Mouse (Mus musculus): Measurements from ENCODE around the gene Arl8a.
A peak's percentile ranks its signal among the peaks of the same experiment; 100 is the strongest.
"Not testable (repeated sequence)": the region's sequence is repeated elsewhere in the genome, so short reads cannot be mapped to it uniquely, and the experiment has no call there.

The Arl8a gene

DNA sequence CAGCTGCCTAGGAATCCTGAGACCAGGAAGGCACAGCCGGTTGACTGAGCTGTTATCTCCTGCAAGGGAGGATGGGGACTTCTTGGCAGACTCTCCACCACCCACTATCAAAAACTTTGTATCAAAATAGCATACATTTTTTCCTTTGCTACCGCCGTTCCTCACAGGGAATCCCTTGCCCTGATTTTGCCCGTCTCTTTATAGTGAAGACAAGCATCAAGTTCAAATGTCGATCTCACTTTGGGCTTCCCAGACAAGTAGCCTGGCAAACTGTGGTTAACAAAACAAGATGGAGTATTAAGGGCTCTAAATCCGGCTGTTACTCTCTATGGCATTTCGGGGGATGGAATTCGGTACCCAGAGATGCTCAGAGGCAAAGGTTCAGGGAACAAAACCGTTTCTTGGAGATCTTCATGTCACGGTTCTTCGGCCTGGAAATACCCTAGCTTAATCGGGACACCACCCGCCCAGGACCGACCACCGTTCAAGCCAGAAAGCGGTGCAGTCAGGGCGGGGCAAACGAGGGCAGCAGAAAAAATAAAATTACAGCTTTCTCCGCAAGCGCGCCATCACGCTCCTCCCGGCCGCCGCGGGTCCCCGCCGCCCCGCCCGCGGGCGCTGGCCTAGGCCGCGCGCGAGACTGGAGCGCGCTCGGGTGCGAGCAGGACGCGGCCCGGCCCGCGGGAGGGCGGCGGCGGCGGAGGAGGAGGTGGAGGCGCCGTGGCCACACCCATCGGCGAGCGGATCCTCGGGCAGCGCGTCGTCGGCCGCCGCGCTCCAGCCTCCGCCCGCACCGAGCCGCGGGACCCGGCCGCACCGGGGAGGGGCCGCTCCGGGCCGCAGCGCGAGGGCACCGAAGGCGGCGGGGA, at the start of gene Arl8a:
Arl8a (plus strand) TSS at position 748 of the 869 bp plus-strand sequence.
- peak; percentile 91 for DNase-seq

DNA sequence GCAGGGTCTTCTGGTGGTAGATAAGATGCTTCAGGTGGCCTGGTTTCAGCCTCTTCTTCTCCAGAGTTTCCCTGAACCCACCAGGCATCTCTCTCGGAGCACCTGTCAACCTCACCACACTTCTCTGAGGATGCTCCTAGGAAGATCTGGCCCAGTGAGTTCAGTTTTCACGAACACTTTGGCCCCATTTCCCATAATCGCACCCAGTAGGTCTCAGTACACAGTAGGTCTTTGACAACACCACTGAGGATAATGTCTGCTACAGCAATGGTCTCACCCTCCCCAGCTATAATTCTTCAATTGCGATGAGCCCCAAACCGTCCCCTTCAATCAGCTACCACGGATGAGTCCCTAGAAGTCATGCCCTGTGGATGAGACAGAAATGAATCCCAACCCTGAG, 49.2 kb upstream of the Arl8a start:
- no peak for DNase-seq

DNA sequence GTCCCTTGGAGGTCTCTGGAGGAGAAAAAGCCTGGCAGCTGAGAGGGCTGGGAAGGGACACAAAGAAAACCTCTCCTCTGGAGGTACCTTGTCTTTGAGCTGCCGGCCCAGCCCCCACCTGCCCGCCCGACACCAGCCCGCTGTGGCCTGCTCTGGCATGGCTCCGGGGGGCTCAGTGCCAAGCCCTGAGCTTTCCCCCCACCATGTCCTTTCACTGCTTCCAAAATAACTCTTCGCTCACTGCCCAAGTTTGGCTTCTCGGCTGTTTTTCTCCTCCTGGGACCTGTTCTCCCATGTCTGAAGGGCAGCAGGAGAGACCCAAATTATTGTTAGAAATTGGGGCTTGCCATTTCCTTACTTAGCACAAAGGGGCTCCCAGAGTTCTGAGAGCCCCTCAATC, 48.2 kb upstream of the Arl8a start:
- DNase-seq, result no peak

DNA sequence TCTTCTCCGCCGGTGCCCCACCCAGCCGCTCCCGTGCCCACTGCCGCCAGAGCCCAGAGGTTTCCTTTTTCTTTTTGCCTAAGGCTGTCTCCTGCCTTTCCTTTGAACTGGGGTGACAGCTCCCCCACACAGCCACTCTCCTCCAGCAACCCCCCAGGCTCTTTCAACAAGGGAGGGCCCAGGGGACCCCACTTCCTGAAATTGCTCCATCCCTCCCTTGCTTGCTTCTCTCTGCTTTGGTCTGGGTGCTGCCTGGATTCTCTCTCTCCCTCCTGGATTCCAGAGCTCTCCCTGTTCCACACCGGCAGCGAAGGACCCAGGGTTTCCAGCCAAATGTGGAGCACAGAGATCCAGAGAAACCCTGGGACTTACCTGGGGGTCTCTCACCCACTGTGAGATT, 46.2 kb upstream of the Arl8a start:
- no peak for DNase-seq

DNA sequence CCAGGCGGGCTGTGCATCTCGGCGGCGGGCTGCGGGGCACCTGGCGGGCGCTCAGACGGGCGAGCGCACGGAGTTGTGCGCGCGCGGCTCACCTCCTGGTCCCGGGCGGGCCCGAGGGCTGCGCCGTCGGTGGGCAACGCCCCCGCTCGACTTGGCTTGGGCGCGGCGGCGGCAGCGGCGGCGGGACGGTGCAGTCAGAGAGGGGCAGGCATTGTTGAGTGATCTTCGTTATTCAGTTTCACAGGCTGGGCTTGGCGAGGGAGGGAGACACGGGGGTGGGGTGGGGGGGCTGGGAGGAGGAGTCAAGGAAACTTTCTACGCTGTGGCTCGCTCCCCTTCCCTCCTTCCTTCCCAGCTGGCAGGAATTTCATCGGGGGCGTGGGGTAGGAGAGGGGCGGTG, 41.5 kb upstream of the Arl8a start, which contains the start of gene Lgr6:
Lgr6 (minus strand) TSS at position 153 of the 400 bp plus-strand sequence.
- no peak for DNase-seq

DNA sequence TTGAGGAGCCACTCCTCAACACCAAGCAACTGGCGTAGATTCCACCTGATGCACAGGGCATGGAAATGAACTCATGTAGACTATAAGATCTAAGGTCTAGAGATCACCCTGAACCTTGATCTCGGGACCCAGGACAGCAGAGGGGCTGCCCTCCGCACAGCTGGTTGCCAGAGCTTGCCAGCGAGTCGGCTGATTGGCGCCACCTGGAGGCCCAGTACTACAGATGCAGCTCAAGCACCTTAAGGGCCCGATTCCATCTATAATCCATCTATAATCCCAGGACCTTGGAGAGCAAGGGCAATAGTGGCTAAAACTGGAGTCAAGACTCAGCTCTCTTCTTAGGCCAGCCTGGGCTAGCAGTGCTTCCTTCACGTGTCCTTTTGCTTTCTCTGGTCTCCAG, 40.7 kb upstream of the Arl8a start:
- DNase-seq, result peak; percentile 54

DNA sequence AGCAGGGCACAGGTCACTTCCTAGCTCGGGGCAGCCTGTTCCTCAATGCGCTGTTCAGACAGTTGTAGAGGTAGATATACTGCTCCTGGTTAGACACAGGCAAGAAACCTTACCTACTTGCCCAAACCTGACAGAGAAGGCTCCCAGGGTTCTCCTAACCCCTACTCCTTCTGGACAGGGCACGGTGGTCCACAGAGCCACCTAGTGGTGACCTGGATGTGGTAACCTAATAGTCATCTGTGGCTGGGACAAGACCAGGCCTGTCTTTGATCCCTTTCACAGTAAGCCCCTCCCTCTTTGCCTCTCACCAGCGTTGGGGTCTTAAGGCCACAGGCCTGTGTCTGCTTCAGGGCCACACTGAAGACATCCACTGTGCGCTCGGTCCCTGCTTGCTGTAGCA, 38.0 kb upstream of the Arl8a start:
- no peak for DNase-seq

DNA sequence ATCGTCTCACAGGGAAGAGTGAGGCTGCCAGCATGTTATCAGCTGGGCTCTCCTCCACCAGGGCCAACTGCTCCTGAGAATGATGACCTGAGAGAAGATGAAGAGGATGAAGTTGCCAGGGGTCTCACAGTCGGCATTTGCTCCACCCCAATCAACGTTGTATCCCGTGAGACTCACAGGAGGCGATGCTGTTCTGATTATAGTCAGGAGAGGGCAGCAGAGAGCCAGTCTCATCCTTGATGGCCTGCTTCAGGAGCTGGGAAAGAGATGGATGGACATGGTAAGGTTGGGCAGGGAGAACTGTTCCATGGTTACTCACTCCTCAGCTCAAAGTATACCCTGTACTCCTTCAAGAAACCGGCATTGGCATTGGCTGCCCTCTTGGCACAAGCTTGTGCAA, 36.5 kb upstream of the Arl8a start:
- DNase-seq, result peak; percentile 58

DNA sequence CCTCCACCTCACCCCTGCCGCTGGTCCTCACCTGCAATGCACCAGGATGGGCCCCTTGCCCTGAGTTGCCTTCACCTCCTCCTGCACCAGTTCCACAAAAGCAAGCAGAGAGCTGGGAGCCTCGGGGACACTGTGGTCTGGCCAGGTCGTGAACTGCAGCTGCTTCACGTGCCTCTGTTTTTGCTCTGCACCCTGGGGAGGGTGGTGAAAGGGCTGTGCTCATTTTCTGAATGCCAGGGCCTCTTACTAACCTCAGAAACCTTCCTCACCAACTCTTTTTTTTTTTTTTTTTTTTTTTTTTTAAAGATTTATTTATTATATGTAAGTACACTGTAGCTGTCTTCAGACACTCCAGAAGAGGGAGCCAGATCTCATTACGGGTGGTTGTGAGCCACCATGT, 35.4 kb upstream of the Arl8a start:
- not testable (repeated sequence) for DNase-seq

DNA sequence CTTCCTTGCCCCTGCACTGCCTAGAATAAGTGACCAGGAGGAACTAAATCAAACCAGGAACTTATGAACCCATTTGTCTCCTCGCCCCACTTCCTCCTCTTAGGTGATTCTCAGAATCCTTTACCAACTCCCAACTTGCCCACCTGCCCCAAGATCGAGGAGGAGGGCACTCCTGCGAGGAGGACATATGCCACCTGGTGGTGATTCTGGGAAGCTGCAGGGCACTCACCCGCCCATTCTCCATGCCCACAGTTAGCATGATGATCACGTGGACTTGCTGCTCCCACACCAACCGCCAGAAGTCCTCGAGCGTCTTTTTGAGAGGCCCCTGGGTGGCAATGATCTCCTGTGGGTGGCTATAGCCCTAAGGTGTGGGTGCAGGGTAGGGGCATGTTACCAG, 34.0 kb upstream of the Arl8a start:
- DNase-seq, result peak; percentile 40

DNA sequence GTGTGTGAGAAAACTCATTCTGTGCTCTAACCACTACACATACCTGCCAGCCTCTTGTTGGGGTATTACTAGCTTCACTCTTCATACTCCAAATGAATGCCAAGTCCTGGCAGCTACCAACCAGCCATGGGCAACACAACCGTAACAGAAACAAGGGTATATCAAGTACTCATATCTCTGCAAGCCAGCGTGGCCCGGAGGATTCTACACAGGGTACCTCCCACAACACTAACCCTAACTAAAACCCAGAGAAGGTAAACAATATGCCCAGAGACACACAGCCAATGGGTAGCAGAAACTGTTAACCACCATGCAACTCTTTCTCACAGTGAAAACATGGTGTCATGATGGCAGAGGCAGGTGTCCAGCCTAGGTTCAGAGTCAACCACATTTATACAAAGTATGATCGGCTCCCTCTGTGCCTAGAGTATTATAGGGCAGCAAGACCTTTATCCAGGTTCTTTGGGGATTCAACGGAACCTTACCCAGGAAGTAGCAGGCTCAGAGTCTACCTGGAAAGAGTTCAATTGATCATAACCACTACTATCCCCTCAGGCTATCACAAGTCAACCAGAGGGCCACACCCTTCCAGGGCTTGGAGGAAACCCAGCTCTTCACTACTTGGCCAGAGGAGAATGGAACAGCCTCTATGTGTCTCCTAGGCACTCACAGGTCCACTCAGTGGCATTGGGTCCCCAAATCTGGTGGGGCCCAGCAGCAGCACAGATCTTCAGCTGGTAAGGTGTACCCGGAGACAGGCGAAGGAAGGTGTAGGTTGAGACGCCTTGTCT, 21.9 kb upstream of the Arl8a start:
- DNase-seq, result no peak

DNA sequence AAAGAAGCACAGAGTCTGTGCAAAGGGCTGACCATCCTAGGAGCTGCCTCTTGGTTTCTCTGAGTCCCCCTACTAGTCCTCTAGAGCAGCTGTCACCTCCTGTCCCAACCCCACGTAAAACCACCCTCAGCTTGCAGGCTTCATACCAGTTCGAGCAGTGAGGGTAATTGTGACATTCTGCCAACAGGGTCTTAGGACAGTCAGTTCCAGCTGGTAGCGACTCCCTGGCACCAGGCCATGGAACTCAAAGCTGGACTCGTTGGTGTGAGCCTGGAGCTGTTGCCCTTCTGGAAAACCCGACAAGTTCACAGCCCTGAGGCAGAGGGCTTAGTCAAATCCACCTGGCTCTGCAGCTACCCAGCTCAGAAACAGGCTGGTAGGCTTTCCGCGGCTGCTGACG, 20.6 kb upstream of the Arl8a start:
- no peak for DNase-seq

DNA sequence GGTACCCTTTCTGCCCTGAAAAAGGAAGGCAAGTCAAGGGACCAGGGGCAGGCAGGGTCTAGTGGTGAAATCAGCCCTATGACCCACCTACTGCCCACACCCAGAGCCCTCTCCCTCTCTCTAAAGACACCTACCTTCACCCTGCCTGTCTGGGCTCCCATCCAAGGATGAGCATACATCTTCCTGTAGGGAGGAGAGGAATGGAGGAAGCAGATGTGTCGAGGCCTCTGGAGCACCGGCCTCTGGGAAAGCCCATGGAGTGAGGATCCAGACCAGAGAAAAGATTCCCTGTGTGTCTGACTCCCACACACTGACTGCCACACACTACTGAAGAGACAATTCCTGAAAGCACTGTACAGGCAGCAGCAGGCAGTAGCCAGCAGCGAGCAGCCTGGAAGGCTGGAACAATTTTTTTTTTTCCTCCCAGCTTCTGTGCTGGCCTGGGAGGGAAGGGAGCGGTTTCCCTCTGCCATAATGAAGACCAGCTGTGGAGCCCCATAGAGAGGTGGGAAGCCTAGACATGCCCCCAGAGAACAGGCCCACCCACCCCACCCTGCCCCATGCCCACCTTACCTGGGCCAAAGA, 20.1 kb upstream of the Arl8a start:
- peak; percentile 31 for DNase-seq

DNA sequence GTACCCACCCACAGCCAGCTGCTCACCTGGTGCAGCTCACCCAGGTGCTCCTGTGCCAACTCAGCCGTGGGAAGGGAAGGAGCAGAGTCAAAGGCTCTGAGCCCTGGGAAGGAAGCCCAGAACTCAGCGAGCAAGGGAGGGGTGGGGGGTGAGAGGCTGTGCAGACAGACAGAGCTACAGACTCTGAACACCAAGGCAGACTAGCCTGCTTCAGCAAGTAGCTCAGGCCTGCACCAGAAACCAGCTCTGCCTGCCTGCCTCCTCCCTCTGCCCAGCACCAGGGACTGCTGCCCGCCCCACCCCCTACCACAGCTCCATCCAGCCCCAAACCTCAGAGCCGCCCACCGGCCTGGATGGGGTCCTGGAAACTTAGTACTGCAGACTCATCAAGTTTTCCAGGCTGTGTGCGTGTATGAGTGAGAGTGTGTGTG, 18.6 kb upstream of the Arl8a start:
- DNase-seq, result no peak

DNA sequence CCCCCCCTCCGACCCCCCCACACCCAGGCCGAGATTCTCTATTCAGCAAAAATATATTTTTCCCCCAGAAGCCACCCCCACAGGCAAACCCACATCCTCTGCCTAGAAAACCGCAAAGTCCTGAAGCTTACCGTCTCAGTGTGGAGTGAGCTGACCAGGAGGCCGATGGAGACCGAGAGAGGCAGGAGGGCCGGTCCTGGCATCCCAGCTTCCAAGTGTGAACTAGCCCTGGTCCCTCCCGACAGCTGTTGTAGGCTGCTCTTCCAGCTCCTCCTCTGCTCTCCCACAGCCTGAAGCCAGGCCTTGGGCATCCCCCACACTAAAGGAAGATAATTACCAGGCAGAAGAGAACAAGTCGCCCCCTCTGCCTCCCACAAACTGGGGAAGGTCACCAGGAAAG, 17.6 kb upstream of the Arl8a start:
- no peak for DNase-seq

DNA sequence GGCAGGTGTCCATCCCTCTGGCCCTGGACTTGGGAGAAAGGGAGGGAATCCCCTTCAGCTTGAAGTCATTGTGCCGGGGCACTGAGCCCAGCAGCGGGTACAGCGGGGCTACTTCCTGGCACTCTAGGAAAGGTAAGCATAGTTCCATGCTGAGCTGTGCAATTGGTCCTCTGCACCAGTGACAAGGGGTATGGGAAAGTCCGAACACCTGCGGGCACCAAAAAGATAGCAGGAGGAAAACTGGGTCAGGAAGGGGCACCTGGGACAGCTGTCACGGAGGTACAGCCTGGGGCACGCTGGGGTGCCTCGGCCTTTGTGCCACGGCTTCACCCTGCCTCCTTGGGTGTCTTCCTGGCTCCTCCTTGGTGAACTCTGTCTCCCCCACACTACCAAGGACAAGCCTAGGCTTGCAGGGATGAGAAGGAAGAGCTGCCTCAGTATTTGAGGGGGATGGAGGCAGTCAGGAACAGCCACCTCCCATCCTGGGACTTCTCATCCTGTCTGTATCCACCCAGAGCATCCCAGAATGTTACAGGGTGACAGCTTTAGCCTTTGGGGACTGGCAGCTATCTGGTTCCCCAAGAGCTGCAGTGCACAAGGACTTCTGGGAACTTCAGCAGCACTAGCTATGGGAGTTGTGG, 17.0 kb upstream of the Arl8a start:
- no peak for DNase-seq

DNA sequence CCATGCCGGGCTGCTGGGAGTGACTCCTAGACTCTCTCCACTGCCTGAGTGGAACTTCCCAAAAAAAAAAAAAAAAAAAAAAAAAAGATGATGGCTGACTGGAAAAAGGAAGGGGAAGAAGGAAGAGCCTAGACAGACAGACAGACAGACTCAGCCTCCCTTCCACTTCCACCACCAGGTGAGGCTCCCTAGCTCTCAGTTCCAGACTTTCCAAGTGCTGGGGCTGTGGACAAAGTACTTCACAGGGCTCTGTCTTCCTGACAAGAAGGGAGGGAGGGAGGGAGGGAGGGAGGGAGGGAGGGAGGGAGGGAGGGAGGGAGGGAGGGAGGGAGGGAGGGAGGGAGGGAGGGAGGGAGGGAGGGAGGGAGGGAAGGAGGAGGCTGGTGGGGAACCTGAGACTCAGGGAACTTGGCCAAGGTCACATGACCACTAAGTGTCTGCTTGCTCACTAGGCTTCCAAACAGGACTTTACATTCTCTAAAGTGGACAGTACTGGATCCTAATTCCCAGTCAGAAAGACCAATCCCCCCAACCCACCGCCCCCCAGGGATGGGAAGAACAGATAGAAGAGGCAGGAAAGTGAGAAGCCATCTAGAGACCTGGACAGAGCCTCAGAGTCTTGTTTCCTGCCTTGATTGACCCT, 16.1 kb upstream of the Arl8a start:
- no peak for DNase-seq

DNA sequence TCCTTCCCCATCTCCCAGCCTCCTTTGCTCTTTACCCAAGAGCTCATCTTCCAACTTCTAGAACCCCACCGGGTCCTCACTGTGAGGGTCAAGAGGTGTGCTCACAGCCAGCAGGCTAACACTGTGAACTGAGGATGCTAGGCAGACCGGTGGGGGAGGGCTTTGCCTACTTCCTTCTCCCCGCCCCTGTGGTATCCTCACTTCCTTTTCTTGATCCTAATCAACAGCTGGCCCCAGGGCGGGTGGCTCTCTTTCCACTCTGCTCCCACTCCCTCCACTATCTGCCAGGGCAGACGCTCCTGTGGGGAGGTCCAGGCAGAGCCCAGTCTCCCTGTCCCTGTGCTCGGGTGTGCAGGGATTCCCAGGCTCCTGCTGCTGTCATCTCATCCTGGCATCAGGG, 15.6 kb upstream of the Arl8a start:
- no peak for DNase-seq

DNA sequence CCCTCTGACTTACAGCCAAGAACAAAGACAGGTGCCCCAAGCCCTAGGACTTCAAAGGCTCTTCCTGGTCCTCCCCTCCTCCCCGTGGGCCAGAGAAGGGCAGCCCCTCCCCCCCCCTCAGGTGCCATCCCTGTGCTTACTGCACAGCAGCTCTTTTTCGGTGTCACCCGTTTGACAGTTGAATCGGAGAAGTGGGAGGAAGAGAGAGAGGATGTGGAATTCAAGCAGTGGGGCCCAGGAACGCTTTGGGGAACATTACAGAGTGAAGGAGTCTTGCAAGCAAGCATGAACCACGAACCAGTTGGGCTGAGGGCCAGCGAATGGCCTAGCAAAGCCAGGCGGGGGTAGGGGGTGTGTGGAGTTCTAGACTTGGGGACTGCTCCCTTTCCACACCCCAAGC, 15.1 kb upstream of the Arl8a start:
- DNase-seq, result no peak

DNA sequence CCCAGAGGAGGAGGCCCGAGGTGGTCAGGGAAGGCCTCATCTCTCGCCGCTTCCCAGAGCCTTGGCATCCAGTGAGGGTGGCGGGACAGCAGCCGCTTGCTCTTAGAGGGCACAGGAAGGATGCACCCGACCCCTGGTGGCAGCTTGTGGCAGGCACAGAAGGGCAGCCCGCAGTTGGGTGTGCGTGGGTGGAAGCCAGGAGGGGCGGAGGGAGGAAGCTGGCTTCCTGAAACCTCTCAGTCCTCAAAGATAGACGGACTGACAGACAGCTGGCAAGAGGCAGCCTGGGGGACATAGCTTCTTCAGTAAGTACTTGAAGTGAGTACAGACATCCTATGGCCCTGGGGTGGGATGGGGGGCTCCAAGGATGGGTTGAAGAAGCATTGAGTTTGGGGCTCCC, 14.2 kb upstream of the Arl8a start, which contains the start of gene Ptpn7:
Ptpn7 (plus strand) TSS at position 228 of the 400 bp plus-strand sequence.
- DNase-seq, result peak; percentile 42

DNA sequence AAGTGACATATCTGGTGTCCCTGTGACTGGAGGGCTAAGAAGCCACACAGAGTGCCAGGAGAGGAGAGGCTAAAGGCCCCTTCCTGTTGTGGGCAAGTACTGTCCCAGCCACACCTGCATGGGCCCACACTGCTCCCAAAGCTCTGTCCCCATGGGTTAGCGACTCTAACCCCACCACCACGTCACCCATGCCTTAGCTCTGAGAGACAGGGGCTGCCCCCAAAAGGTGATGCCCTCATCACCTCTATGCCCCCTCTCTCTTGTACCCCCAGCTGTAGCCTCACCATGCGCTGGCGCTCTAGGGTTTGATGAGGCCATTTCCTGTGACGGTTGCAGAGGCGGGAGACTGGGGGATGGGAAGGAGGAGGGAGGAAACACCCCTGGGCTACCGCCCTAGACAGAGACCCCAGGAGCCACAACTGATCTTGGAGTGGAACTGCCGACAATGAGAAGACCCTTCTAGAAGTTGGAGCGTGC, 13.7 kb upstream of the Arl8a start:
- no peak for DNase-seq

DNA sequence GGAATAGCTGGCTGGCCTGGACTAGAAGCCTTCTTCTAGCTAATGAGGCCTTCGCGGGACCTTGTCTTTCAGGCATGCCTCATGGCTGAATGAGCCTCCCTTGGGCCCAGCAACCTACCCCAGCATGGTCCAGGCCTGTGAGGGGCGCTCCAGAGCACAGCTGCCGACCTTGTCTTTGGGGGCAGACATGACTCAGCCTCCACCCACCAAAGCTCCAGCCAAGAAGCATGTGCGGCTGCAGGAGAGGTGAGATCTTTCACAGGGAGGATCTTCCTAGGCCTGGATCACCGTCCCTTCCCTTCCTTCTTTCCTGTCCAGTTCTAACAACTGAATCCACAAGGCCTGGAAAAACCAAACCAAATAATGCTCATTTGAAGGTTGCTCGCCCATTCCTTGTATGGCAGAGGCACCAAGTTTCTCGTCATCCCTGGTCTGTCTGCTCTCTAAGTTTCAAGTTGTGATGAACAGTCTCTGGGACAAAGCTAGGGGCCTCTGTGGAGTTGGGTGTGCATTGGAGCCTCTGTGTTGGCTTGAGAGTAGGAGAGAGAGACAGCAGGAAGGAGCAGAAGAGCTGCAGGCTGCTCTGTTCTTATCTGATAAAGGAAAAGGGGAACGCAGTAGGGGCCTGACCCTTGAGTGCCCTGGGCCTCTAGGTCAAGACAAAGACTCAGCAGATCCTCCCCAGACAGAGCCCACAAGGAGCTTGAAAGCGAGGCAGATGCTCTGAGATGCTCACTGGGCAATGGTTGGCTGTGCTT, 12.8 kb upstream of the Arl8a start:
- no peak for DNase-seq

Measured in right cerebral cortex, adult 18-20 months (tissue).